Mouse (Mus musculus) kidney, adult 2 months (tissue): ENCODE data around the gene Maml3.

Experiments
- CTCF ChIP-seq: fragments of 200-500 bp; conservative IDR thresholded peaks from 2 replicates; pipeline ENCODE4 v1.5.1; 2011; ENCODE audit warnings: low read depth, mild to moderate bottlenecking, control low read depth, low read length, moderate library complexity, mixed read lengths; ENCODE audit not compliant: insufficient read depth, insufficient read length
- POLR2A ChIP-seq: fragments of 200-500 bp; IDR thresholded peaks from one replicate; pipeline ENCODE4 v1.6.1; 2011; ENCODE audit warnings: low read depth, low read length, control low read depth

DNA sequence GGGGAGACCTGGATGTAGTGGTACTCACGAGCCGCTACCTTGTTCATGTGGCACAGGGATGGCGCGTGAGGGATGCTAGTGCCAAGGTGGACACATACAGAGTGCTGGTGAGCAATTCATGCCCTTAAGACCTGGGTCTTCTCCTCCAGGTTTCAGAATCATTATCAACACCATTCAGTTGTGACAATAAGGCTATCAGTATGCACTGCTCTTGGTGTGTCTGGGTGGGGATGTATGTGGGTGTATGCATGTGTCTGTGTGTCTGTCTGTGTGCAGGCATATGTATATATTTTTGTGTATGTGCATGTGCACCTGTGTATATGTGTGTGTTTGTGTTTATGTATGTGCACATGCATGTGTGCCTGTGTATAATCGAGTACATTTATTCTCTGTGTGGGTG lies 291.7 kb downstream of the Maml3 start:
- TF ChIP-seq CTCF: no peak
- no peak for TF ChIP-seq POLR2A
